In the genomic region with DNA sequence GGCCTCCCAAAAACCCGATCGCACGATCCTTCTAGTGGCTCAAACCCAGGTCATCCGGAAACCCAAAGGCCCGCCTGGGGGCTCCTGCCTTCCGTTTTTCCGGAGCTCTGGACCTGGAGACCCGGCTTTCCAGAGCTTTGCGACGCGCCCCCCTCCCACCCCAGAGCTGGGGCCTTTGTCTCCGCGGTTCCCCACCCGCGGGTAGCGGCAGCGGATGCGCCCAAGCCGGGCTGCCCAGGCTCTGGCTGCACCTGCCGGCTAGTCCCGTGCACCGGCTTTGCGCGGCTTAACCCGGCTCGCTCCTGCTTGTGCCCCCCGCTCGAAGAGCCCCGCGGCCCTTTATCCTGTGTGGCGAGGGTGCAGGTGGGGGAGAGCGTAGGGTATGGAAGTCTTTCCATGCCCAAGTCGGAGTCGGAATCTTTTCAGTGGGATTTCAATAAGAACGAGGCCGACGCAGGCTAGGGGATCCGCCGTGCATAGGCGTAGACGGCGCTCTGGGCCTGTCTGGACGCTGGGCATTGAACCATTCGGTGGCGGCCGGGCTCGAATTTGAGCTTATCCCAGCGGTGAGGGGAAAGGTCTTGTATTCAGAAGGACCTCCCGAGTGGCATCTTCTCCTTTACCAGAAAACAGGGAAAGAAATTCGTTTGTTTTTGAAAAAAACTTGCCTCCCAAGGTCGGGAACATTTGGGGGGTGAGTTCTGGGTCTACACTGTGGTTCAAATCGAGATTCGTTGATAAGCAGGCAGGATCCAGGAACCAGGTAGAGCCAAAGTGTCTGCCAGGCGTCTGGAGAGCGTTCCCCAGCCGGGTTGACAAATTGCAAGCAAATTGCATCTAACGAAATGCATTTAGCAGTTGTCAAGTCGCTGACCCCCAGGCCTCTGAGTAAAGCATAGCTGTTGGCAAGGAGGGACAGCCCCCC, we compare ENCODE assay signal across 9 mouse cellular contexts. TPM values are rescaled to one million over a fixed set of nuclear protein-coding genes. Genes with fewer than 3 reads are reported as not detected.
DNase-seq lines count a peak whose midpoint lies in the region; ATAC-seq and TF ChIP-seq lines count a peak whose summit lies in the region.
"Had no signal": no experiment of that assay in that cellular context is flagged by ENCODE, and none has a peak within 500 bp of the region (broad histone marks: within the 10 kb centered on the region; RNA-seq: fewer than 3 reads in every experiment).

No protein-coding gene starts in this region.

- DNase-seq in heart, adult 11 months: peak; percentile 93
- no peak for DNase-seq in heart, adult 8-10 months (ENCODE audit: low spot score)
- DNase-seq in G1E (ENCODE audit: low spot score): no peak
- no peak for DNase-seq in cerebellum, postnatal 4 days (ENCODE audit: low spot score in 2 of 2)
- no peak for DNase-seq in cerebellum, postnatal 25 days

- H3K27me3 ChIP-seq in G1E (ENCODE audit: insufficient read depth, low read length): no peaks in the 10 kb centered on the region
- H3K27me3 ChIP-seq in heart, embryonic 12.5 days (replicated peaks): peaks cover 97% of the 10 kb centered on the region
- H3K27me3 ChIP-seq in limb, embryonic 15.5 days: peaks cover 100% of the 10 kb centered on the region
- peaks cover 99% of the 10 kb centered on the region for H3K27me3 ChIP-seq in stomach, embryonic 16.5 days (ENCODE audit: control insufficient read depth, insufficient read depth, low read length)

- H3K4me2 ChIP-seq in heart, embryonic 12.5 days: peak overlapping the region; percentile 90
- peak overlapping the region; percentile 75 for H3K4me2 ChIP-seq in limb, embryonic 15.5 days
- H3K4me2 ChIP-seq in stomach, embryonic 16.5 days (ENCODE audit: low read depth, low read length): peak overlapping the region; percentile 55

- H3K9me3 ChIP-seq in G1E (replicated peaks): no peaks in the 10 kb centered on the region
- H3K9me3 ChIP-seq in heart, embryonic 12.5 days (replicated peaks): no peaks in the 10 kb centered on the region
- no peaks in the 10 kb centered on the region for H3K9me3 ChIP-seq in limb, embryonic 15.5 days
- H3K9me3 ChIP-seq in stomach, embryonic 16.5 days (replicated peaks; ENCODE audit: control insufficient read depth, low read length): no peaks in the 10 kb centered on the region

- H3K36me3 ChIP-seq in G1E (replicated peaks): peaks cover 59% of the 10 kb centered on the region
- H3K36me3 ChIP-seq in heart, embryonic 12.5 days: no peaks in the 10 kb centered on the region
- no peaks in the 10 kb centered on the region for H3K36me3 ChIP-seq in limb, embryonic 15.5 days
- no peaks in the 10 kb centered on the region for H3K36me3 ChIP-seq in stomach, embryonic 16.5 days (ENCODE audit: control insufficient read depth, insufficient read depth, low read length)

- H3K9ac ChIP-seq in heart, embryonic 12.5 days: peak overlapping the region; percentile 67
- H3K9ac ChIP-seq in limb, embryonic 15.5 days: 0 out of 2 replicates have a peak overlapping the region, but pooled peaks have one; percentile 14
- H3K9ac ChIP-seq in stomach, embryonic 16.5 days (ENCODE audit: low read length): peak overlapping the region; percentile 49

- no peak overlapping the region for H3K27ac ChIP-seq in heart, embryonic 12.5 days (ENCODE audit: poor library complexity, severe bottlenecking)
- no peak overlapping the region for H3K27ac ChIP-seq in limb, embryonic 15.5 days
- H3K27ac ChIP-seq in stomach, embryonic 16.5 days (ENCODE audit: low read length): no peak overlapping the region

- peaks cover 68% of the 10 kb centered on the region for H3K4me1 ChIP-seq in G1E (ENCODE audit: insufficient read depth, low read depth, low read length)
- peaks cover 49% of the 10 kb centered on the region for H3K4me1 ChIP-seq in heart, embryonic 12.5 days (replicated peaks)
- H3K4me1 ChIP-seq in limb, embryonic 15.5 days: peaks cover 58% of the 10 kb centered on the region
- H3K4me1 ChIP-seq in stomach, embryonic 16.5 days (ENCODE audit: control insufficient read depth, insufficient read depth, low read length): peaks cover 37% of the 10 kb centered on the region

- no peak for TF ChIP-seq CTCF in G1E (IDR thresholded peaks at IDR 0.05; ENCODE audit: low read depth, low read length)

- peak overlapping the region; percentile 99 for H3K4me3 ChIP-seq in G1E (ENCODE audit: low read depth, low read length)
- peak overlapping the region; percentile 48 for H3K4me3 ChIP-seq in heart, embryonic 12.5 days
- H3K4me3 ChIP-seq in limb, embryonic 15.5 days: peak overlapping the region; percentile 39
- H3K4me3 ChIP-seq in stomach, embryonic 16.5 days (replicated peaks; ENCODE audit: low read length): peak overlapping the region; percentile 37

- ATAC-seq in G1E (ENCODE audit: extremely low read depth, insufficient number of reproducible peaks, low FRiP score, poor library complexity, severe bottlenecking): no peak
- ATAC-seq in heart, embryonic 12.5 days (ENCODE audit: insufficient number of reproducible peaks, low FRiP score): no peak
- no peak for ATAC-seq in limb, embryonic 15.5 days (ENCODE audit: insufficient number of reproducible peaks, low FRiP score, low TSS enrichment, low read depth)
- ATAC-seq in stomach, embryonic 16.5 days (ENCODE audit: insufficient read depth, low FRiP score): no peak

- WGBS in heart, embryonic 12.5 days: 3% methylated on average over 58 of the region's 58 CpGs
- WGBS in limb, embryonic 15.5 days: 2% methylated on average over 58 of the region's 58 CpGs
- 3% methylated on average over 58 of the region's 58 CpGs for WGBS in stomach, embryonic 16.5 days

RNA-seq across cellular contexts. Expression of gene Gata2, which starts 0.6 kb away (rescaled TPM):
- total RNA-seq in heart, adult 8-10 months (2022): 10 to 100 TPM; 13.5 to 20.0 (median 17.4) TPM
- total RNA-seq in G1E (2014; fragmentation: Nextera tagmentation) (264 and 265 TPM in 2 replicates), G1E (2017) (127 and 145 TPM in 2 replicates)
- 1,748 and 2,211 TPM in 2 replicates for polyA plus RNA-seq in G1E (2012)
- 20.8 and 21.3 TPM in 2 replicates for polyA plus RNA-seq in heart, embryonic 12.5 days (2016; fragmentation: Nextera tagmentation; extraction: Ambion mirVana)
- polyA plus RNA-seq in limb, embryonic 15.5 days (2015; fragmentation: Nextera tagmentation; extraction: Ambion mirVana): 21.8 and 21.9 TPM in 2 replicates
- 5.5 TPM in 2 replicates for polyA plus RNA-seq in stomach, embryonic 16.5 days (2015; fragmentation: Nextera tagmentation; extraction: Ambion mirVana)

RNA-seq across cellular contexts. Expression of gene Dnajb8, which starts 27.8 kb away (rescaled TPM):
- total RNA-seq in heart, adult 8-10 months (2022): not detected
- not detected in 2 replicates for total RNA-seq in G1E (2014; fragmentation: Nextera tagmentation)
- 0.11 TPM in 1 of 2 replicates, not detected in the other for total RNA-seq in G1E (2017)
- polyA plus RNA-seq in G1E (2012): not detected in 2 replicates
- polyA plus RNA-seq in heart, embryonic 12.5 days (2016; fragmentation: Nextera tagmentation; extraction: Ambion mirVana): not detected in 2 replicates
- polyA plus RNA-seq in limb, embryonic 15.5 days (2015; fragmentation: Nextera tagmentation; extraction: Ambion mirVana): not detected in 2 replicates
- not detected in 2 replicates for polyA plus RNA-seq in stomach, embryonic 16.5 days (2015; fragmentation: Nextera tagmentation; extraction: Ambion mirVana)
- polyA plus RNA-seq: C2C12 had no signal

Comparison
In these comparisons a context has a peak if more than half of its experiments do, and no peak if none do; other contexts are left out.
1. H3K4me3 ChIP-seq: peak in every context shown above with its lines; median percentile 99 in G1E; 48 in heart, embryonic 12.5 days; 39 in limb, embryonic 15.5 days; 37 in stomach, embryonic 16.5 days.
2. H3K9ac ChIP-seq: peak in every context shown above with its lines; median percentile 67 in heart, embryonic 12.5 days; 49 in stomach, embryonic 16.5 days; 14 in limb, embryonic 15.5 days.
3. RNA of gene Gata2, which starts 0.6 kb away (polyA plus RNA-seq): 1,748 to 2,211 TPM in G1E; 21.8 to 21.9 TPM in limb, embryonic 15.5 days, 20.8 to 21.3 TPM in heart, embryonic 12.5 days and 5.5 TPM in stomach, embryonic 16.5 days; every median in the first group is over 10 times any median in the second.
4. Peak in every context shown above with its lines, with median percentiles within 50 percentile points of each other: H3K4me2 ChIP-seq.